Mouse (Mus musculus) monocyte, adult 5-6 weeks (primary cell): ENCODE measurements around the gene Smpd1. TPM values are rescaled to one million over a fixed set of nuclear protein-coding genes. Genes with fewer than 3 reads are reported as not detected.

Experiments used
- ATAC-seq: fragments of 153-309, 156-312 bp; replicated peaks from 2 replicates; pipeline ENCODE4 v1.8.0; 2017; ENCODE audit warnings: mild to moderate bottlenecking; ENCODE audit not compliant: low TSS enrichment, insufficient number of reproducible peaks, severe bottlenecking, poor library complexity, low FRiP score
- total RNA-seq: library from RNA; stranded (forward); fragments of 200-1000, 200-491, 200-594 nt; gene quantifications from 3 replicates; pipeline ENCODE4 v1.2.3, GENCODE M21; 2017

Smpd1 gene
- total RNA-seq, 1 experiment from 2014 or later: 29.2 TPM

- no peak for ATAC-seq
These were observed 34.3 kb downstream of the Smpd1 start for GRCm38 (mm10) chr7:105588325-105588912.

DNA sequence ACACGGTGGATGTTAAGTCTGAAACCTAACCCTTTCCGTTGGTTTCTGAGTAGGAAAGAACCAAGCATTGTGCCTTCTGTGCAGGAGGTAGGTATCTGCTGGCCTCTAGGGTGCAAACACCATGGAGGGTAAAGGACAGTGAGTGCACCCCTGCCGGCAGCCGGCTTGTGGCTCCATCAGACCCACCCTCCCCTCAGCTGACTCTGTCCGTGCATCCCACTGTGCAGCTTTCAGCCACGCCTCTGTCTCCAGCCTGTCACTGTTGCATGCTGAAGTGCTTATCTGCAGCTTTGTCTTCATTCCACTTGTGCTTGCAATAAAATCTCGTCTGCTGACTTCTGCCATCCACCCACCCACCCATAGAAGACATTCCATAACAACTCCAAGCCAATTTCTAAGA lies 35.9 kb downstream of the Smpd1 start:
- ATAC-seq: no peak

- ATAC-seq: peak; percentile 71
These were observed 48.9 kb downstream of the Smpd1 start for GRCm38 (mm10) chr7:105602860-105603623.

Other genes starting within 250 kb of the Smpd1 start
- not detected in 3 replicates for gene Olfr689, start 243.2 kb upstream of the Smpd1 start, total RNA-seq
- gene Olfr690, start 220.3 kb upstream of the Smpd1 start, total RNA-seq: 0.39 TPM in 1 of 3 replicates, not detected in the others
- gene Olfr691, start 212.1 kb upstream of the Smpd1 start, total RNA-seq: not detected in 3 replicates
- gene Olfr692, start 186.1 kb upstream of the Smpd1 start, total RNA-seq: not detected in 3 replicates
- not detected in 3 replicates for gene Gm5901, start 179.3 kb upstream of the Smpd1 start, total RNA-seq
- 11.8 to 20.1 TPM (median 19.5 TPM) in 3 replicates for gene Fam160a2, start 154.3 kb upstream of the Smpd1 start, total RNA-seq
- gene Cnga4, start 149.8 kb upstream of the Smpd1 start, total RNA-seq: not detected in 3 replicates
- gene Cckbr, start 128.6 kb upstream of the Smpd1 start, total RNA-seq: not detected in 3 replicates
- not detected in 3 replicates for gene Cavin3, start 72.1 kb upstream of the Smpd1 start, total RNA-seq
- 6.0 to 25.3 TPM (median 10.9 TPM) in 3 replicates for gene Apbb1, start 27.3 kb downstream of the Smpd1 start, total RNA-seq
- not detected in 3 replicates for gene Hpx, start 45.8 kb downstream of the Smpd1 start, total RNA-seq
- 4.9 to 26.3 TPM (median 23.4 TPM) in 3 replicates for gene Trim3, start 79.2 kb downstream of the Smpd1 start, total RNA-seq
- gene Timm10b, start 85.7 kb downstream of the Smpd1 start, total RNA-seq: 57.4 to 73.7 TPM (median 68.2 TPM) in 3 replicates
- gene Arfip2, start 86.1 kb downstream of the Smpd1 start, total RNA-seq: 35.1 to 41.9 TPM (median 38.1 TPM) in 3 replicates
- gene Gm45799, start 86.2 kb downstream of the Smpd1 start, total RNA-seq: 1.5 to 7.3 TPM (median 2.1 TPM) in 3 replicates
- 1.6 to 6.3 TPM (median 5.8 TPM) in 3 replicates for gene Dnhd1, start 96.5 kb downstream of the Smpd1 start, total RNA-seq
- gene Ilk, start 182.2 kb downstream of the Smpd1 start, total RNA-seq: 105 to 145 TPM (median 128 TPM) in 3 replicates
- 9.4 to 15.5 TPM (median 14.7 TPM) in 3 replicates for gene Rrp8, start 183.0 kb downstream of the Smpd1 start, total RNA-seq
- 113 to 187 TPM (median 117 TPM) in 3 replicates for gene Taf10, start 190.0 kb downstream of the Smpd1 start, total RNA-seq
- gene Tpp1, start 197.9 kb downstream of the Smpd1 start, total RNA-seq: 13.5 to 25.3 TPM (median 22.9 TPM) in 3 replicates
- not detected in 3 replicates for gene Dchs1, start 233.3 kb downstream of the Smpd1 start, total RNA-seq